Mouse (Mus musculus) left cerebral cortex, postnatal 25 days (tissue): ENCODE results near the gene Cenpp. TPM values are rescaled to one million over a fixed set of nuclear protein-coding genes. Genes with fewer than 3 reads are reported as not detected.

Experiments used
- DNase-seq, 2 experiments: peaks; one replicate each; pipeline ENCODE4 v3.0.0; 2022; ENCODE audit warnings: low spot score in 2 of 2, mixed read lengths in 1 of 2
- intact Hi-C: fragments of 180-260 bp; cut with DNase I; formaldehyde crosslinking; loops from one replicate; pipeline ENCODE4 v1.15.1; 2025
- total RNA-seq, 2 experiments: library from RNA; stranded (reverse); gene quantifications; 2 replicates each; pipeline ENCODE4 v1.2.3; 2021

The Cenpp gene
- total RNA-seq, 2 experiments from 2014 or later, result 0.39 to 0.53 TPM

- intact Hi-C loops, result no loop called here
- DNase-seq, result no peak
These were observed 106.1 kb downstream of the Cenpp start for GRCm38 (mm10) chr13:49546517-49546916.

GRCm38 (mm10) chr13:49545646-49546045 lies 106.9 kb downstream of the Cenpp start:
- intact Hi-C loops, result no loop called here
- DNase-seq, result no peak

GRCm38 (mm10) chr13:49544279-49544678 lies 108.3 kb downstream of the Cenpp start, which contains the start of gene Aspn:
Aspn (plus strand) TSS chr13:49544443.
- no peak for DNase-seq
- intact Hi-C loops, result no loop called here

GRCm38 (mm10) chr13:49538693-49539092 lies 113.9 kb downstream of the Cenpp start:
- no peak for DNase-seq
- intact Hi-C loops, result no loop called here

- intact Hi-C loops, result no loop called here
- DNase-seq, result no peak
These were observed 115.6 kb downstream of the Cenpp start for GRCm38 (mm10) chr13:49536946-49537345.

- intact Hi-C loops, result no loop called here
- DNase-seq, result no peak
These were observed 121.9 kb downstream of the Cenpp start for GRCm38 (mm10) chr13:49530636-49531035.

GRCm38 (mm10) chr13:49526235-49526634 lies 126.3 kb downstream of the Cenpp start:
- no peak for DNase-seq
- intact Hi-C loops, result no loop called here

GRCm38 (mm10) chr13:49518761-49519160 lies 133.8 kb downstream of the Cenpp start:
- DNase-seq, result no peak
- intact Hi-C loops, result no loop called here

GRCm38 (mm10) chr13:49507176-49507575 lies 145.4 kb downstream of the Cenpp start:
- intact Hi-C loops, result no loop called here
- DNase-seq, result peak in 1 of 2 experiments; percentile 10

GRCm38 (mm10) chr13:49505776-49506175 lies 146.8 kb downstream of the Cenpp start:
- DNase-seq, result no peak
- intact Hi-C loops, result no loop called here

- DNase-seq, result no peak
- intact Hi-C loops, result no loop called here
These were observed 148.1 kb downstream of the Cenpp start, which contains the start of gene Ecm2 for GRCm38 (mm10) chr13:49504510-49504909. Ecm2 (plus strand) TSS chr13:49504810.

- no peak for DNase-seq
- intact Hi-C loops, result no loop called here
These were observed 159.9 kb downstream of the Cenpp start, which contains the start of gene Tes3-ps for GRCm38 (mm10) chr13:49492376-49493368. Tes3-ps (plus strand) TSS chr13:49493318.

- intact Hi-C loops, result no loop called here
- DNase-seq, result peak in 1 of 2 experiments; percentile 10
These were observed 167.2 kb downstream of the Cenpp start for GRCm38 (mm10) chr13:49485388-49485787.

- no peak for DNase-seq
- intact Hi-C loops, result no loop called here
These were observed 172.0 kb downstream of the Cenpp start for GRCm38 (mm10) chr13:49480551-49480950.

- intact Hi-C loops, result no loop called here
- DNase-seq, result peak; percentile 28 to 38
These were observed 172.5 kb downstream of the Cenpp start for GRCm38 (mm10) chr13:49480057-49480456.

- intact Hi-C loops, result no loop called here
- DNase-seq, result no peak
These were observed 173.2 kb downstream of the Cenpp start for GRCm38 (mm10) chr13:49479399-49479798.

- intact Hi-C loops, result no loop called here
- DNase-seq, result no peak
These were observed 173.7 kb downstream of the Cenpp start for GRCm38 (mm10) chr13:49478851-49479374.

GRCm38 (mm10) chr13:49477887-49478286 lies 174.7 kb downstream of the Cenpp start:
- intact Hi-C loops, result no loop called here
- no peak for DNase-seq

- intact Hi-C loops, result no loop called here
- no peak for DNase-seq
These were observed 179.9 kb downstream of the Cenpp start for GRCm38 (mm10) chr13:49472676-49473005.

- no peak for DNase-seq
- intact Hi-C loops, result no loop called here
These were observed 180.5 kb downstream of the Cenpp start for GRCm38 (mm10) chr13:49471981-49472675.
